In genomic region chr1:166286231-166286630, GRCm38 (mm10) we compare ENCODE assay signal across 33 mouse cellular contexts. TPM values are rescaled to one million over a fixed set of nuclear protein-coding genes. Genes with fewer than 3 reads are reported as not detected.
A peak's percentile ranks its signal among the peaks of the same experiment; 100 is the strongest.
DNase-seq lines count a peak whose midpoint lies in the region; ATAC-seq and TF ChIP-seq lines count a peak whose summit lies in the region.
"Had no signal": no experiment of that assay in that cellular context is flagged by ENCODE, and none has a peak within 500 bp of the region (broad histone marks: within the 10 kb centered on the region; RNA-seq: fewer than 3 reads in every experiment).

No protein-coding gene starts in this region.

- TF ChIP-seq CTCF in hindbrain, postnatal 0 days (IDR thresholded peaks at IDR 0.05; ENCODE audit: low read depth) = no peak

- no peak overlapping the region for H3K4me3 ChIP-seq in hindbrain, embryonic 13.5 days
- H3K4me3 ChIP-seq in hindbrain, postnatal 0 days (ENCODE audit: low read length) = no peak overlapping the region
- no peak overlapping the region for H3K4me3 ChIP-seq in forebrain, embryonic 12.5 days (replicated peaks)
- no peak overlapping the region for H3K4me3 ChIP-seq in forebrain, embryonic 15.5 days
- H3K4me3 ChIP-seq in midbrain, embryonic 14.5 days (replicated peaks; ENCODE audit: low read depth, low read length) = no peak overlapping the region
- H3K4me3 ChIP-seq: gastrocnemius, adult 2 months; heart, embryonic 13.5 days; kidney, embryonic 15.5 days; limb, embryonic 13.5 days; liver, embryonic 13.5 days; neural tube, embryonic 12.5 days had no signal

- no peaks in the 10 kb centered on the region for H3K27me3 ChIP-seq in hindbrain, embryonic 13.5 days
- H3K27me3 ChIP-seq in hindbrain, postnatal 0 days (ENCODE audit: insufficient read depth, low read length) = no peaks in the 10 kb centered on the region
- H3K27me3 ChIP-seq in forebrain, embryonic 12.5 days = no peaks in the 10 kb centered on the region
- no peaks in the 10 kb centered on the region for H3K27me3 ChIP-seq in forebrain, embryonic 15.5 days
- H3K27me3 ChIP-seq in midbrain, embryonic 14.5 days (ENCODE audit: control insufficient read depth, insufficient read depth, low read length) = no peaks in the 10 kb centered on the region
- H3K27me3 ChIP-seq: neural tube, embryonic 12.5 days had no signal

- H3K36me3 ChIP-seq in hindbrain, embryonic 13.5 days = no peaks in the 10 kb centered on the region
- H3K36me3 ChIP-seq in hindbrain, postnatal 0 days (ENCODE audit: insufficient read depth, low read length) = no peaks in the 10 kb centered on the region
- H3K36me3 ChIP-seq in forebrain, embryonic 12.5 days (replicated peaks) = no peaks in the 10 kb centered on the region
- no peaks in the 10 kb centered on the region for H3K36me3 ChIP-seq in forebrain, embryonic 15.5 days
- H3K36me3 ChIP-seq in midbrain, embryonic 14.5 days (ENCODE audit: control insufficient read depth, insufficient read depth, low read length) = no peaks in the 10 kb centered on the region
- H3K36me3 ChIP-seq: G1E; heart, embryonic 13.5 days; kidney, embryonic 15.5 days; limb, embryonic 13.5 days; liver, embryonic 13.5 days; neural tube, embryonic 12.5 days had no signal

- H3K4me1 ChIP-seq in hindbrain, embryonic 13.5 days (replicated peaks) = peaks cover 53% of the 10 kb centered on the region
- peaks cover 34% of the 10 kb centered on the region for H3K4me1 ChIP-seq in hindbrain, postnatal 0 days (ENCODE audit: insufficient read depth, low read length)
- peaks cover 64% of the 10 kb centered on the region for H3K4me1 ChIP-seq in forebrain, embryonic 12.5 days
- peaks cover 61% of the 10 kb centered on the region for H3K4me1 ChIP-seq in forebrain, embryonic 15.5 days
- peaks cover 54% of the 10 kb centered on the region for H3K4me1 ChIP-seq in midbrain, embryonic 14.5 days (ENCODE audit: control insufficient read depth, insufficient read depth, low read length)
- H3K4me1 ChIP-seq: liver, embryonic 13.5 days had no signal

- no peak for ATAC-seq in hindbrain, embryonic 13.5 days (ENCODE audit: low FRiP score)
- ATAC-seq in hindbrain, postnatal 0 days = no peak
- no peak for ATAC-seq in forebrain, embryonic 12.5 days (ENCODE audit: low FRiP score)
- ATAC-seq in forebrain, embryonic 15.5 days (replicated peaks) = peak; percentile 29; the same call in 1 of the 2 replicates
- no peak for ATAC-seq in midbrain, embryonic 14.5 days (ENCODE audit: low FRiP score, low TSS enrichment)
- ATAC-seq: intestine, postnatal 0 days; Patski had no signal

- no peak for DNase-seq in hindbrain, postnatal 0 days (ENCODE audit: low spot score)
- DNase-seq in midbrain, embryonic 14.5 days = peak; percentile 54
- DNase-seq in kidney, adult 18-20 months = no peak
- no peak for DNase-seq in frontal cortex, adult 2 months (ENCODE audit: extremely low spot score in 1 of 2, low spot score in 1 of 2)
- DNase-seq: B cell, adult 2 months; cerebellum, adult 11-12 months; cerebellum, postnatal 10 days; gastrocnemius, adult 2 months; heart, postnatal 14 days; kidney, postnatal 36 days; layer of hippocampus, adult 9-11 months; liver, embryonic 13.5 days; lung, adult 2 months; lung, postnatal 14 days; thymus, adult 18-20 months; thymus, postnatal 4 days had no signal

- no peaks in the 10 kb centered on the region for H3K9me3 ChIP-seq in hindbrain, embryonic 13.5 days
- H3K9me3 ChIP-seq in hindbrain, postnatal 0 days (ENCODE audit: low read length) = no peaks in the 10 kb centered on the region
- no peaks in the 10 kb centered on the region for H3K9me3 ChIP-seq in forebrain, embryonic 12.5 days
- no peaks in the 10 kb centered on the region for H3K9me3 ChIP-seq in forebrain, embryonic 15.5 days
- H3K9me3 ChIP-seq in midbrain, embryonic 14.5 days (ENCODE audit: control insufficient read depth, low read length) = no peaks in the 10 kb centered on the region
- H3K9me3 ChIP-seq: G1E; heart, embryonic 13.5 days; kidney, embryonic 15.5 days; limb, embryonic 13.5 days; liver, embryonic 13.5 days; neural tube, embryonic 12.5 days had no signal

- no peak overlapping the region for H3K4me2 ChIP-seq in hindbrain, embryonic 13.5 days
- H3K4me2 ChIP-seq in hindbrain, postnatal 0 days (ENCODE audit: low read depth, low read length) = no peak overlapping the region
- H3K4me2 ChIP-seq in forebrain, embryonic 12.5 days = no peak overlapping the region
- no peak overlapping the region for H3K4me2 ChIP-seq in forebrain, embryonic 15.5 days (replicated peaks)
- H3K4me2 ChIP-seq in midbrain, embryonic 14.5 days (ENCODE audit: low read length) = peak overlapping the region; percentile 5
- H3K4me2 ChIP-seq: heart, embryonic 13.5 days; kidney, embryonic 15.5 days; limb, embryonic 13.5 days; liver, embryonic 13.5 days; neural tube, embryonic 12.5 days had no signal

- WGBS in hindbrain, embryonic 13.5 days = 60% methylated on average over 9 of the region's 9 CpGs
- 60% methylated on average over 9 of the region's 9 CpGs for WGBS in hindbrain, postnatal 0 days
- 51% methylated on average over 9 of the region's 9 CpGs for WGBS in forebrain, embryonic 12.5 days
- WGBS in forebrain, embryonic 15.5 days = 29% methylated on average over 9 of the region's 9 CpGs
- 30% methylated on average over 9 of the region's 9 CpGs for WGBS in midbrain, embryonic 14.5 days

- peak overlapping the region; percentile 52; the same call in 1 of the 2 replicates for H3K27ac ChIP-seq in hindbrain, embryonic 13.5 days
- H3K27ac ChIP-seq in hindbrain, postnatal 0 days = no peak overlapping the region
- H3K27ac ChIP-seq in forebrain, embryonic 12.5 days = peak overlapping the region; percentile 57
- H3K27ac ChIP-seq in forebrain, embryonic 15.5 days (replicated peaks) = peak overlapping the region; percentile 59
- H3K27ac ChIP-seq in midbrain, embryonic 14.5 days (replicated peaks; ENCODE audit: low read depth, low read length) = 0 out of 2 replicates have a peak overlapping the region, but pooled peaks have one; percentile 21
- H3K27ac ChIP-seq: gastrocnemius, adult 2 months; heart, embryonic 13.5 days; kidney, embryonic 15.5 days; limb, embryonic 13.5 days; liver, embryonic 13.5 days; neural tube, embryonic 12.5 days had no signal

- H3K9ac ChIP-seq in hindbrain, embryonic 13.5 days = no peak overlapping the region
- no peak overlapping the region for H3K9ac ChIP-seq in hindbrain, postnatal 0 days (replicated peaks; ENCODE audit: low read length)
- H3K9ac ChIP-seq in forebrain, embryonic 12.5 days = no peak overlapping the region
- no peak overlapping the region for H3K9ac ChIP-seq in forebrain, embryonic 15.5 days (replicated peaks)
- H3K9ac ChIP-seq in midbrain, embryonic 14.5 days (replicated peaks; ENCODE audit: low read length) = no peak overlapping the region
- H3K9ac ChIP-seq: heart, embryonic 13.5 days; kidney, embryonic 15.5 days; limb, embryonic 13.5 days; liver, embryonic 13.5 days; neural tube, embryonic 12.5 days had no signal

RNA-seq across cellular contexts. Expression of gene Ildr2, which starts 32.3 kb away (rescaled TPM):
- 3.5 and 3.6 TPM in 2 replicates for polyA plus RNA-seq in hindbrain, embryonic 13.5 days (2015; fragmentation: Nextera tagmentation; extraction: Ambion mirVana)
- 23.0 and 25.8 TPM in 2 replicates for total RNA-seq in hindbrain, postnatal 0 days (2014; rRNA removed)
- polyA plus RNA-seq in hindbrain, postnatal 0 days (2015; fragmentation: Nextera tagmentation; extraction: Ambion mirVana) = 5.3 and 5.9 TPM in 2 replicates
- 8.4 and 10.2 TPM in 2 replicates for polyA plus RNA-seq in forebrain, embryonic 12.5 days (2016; fragmentation: Nextera tagmentation; extraction: Ambion mirVana)
- polyA plus RNA-seq in forebrain, embryonic 15.5 days (2015; fragmentation: Nextera tagmentation; extraction: Ambion mirVana) = 3.5 TPM in 2 replicates
- polyA plus RNA-seq in midbrain, embryonic 14.5 days (2014; fragmentation: Nextera tagmentation; extraction: Ambion mirVana) = 3.7 and 4.1 TPM in 2 replicates
- polyA plus RNA-seq in frontal cortex, adult 2 months (2012; rRNA removed) = 35.0 and 37.6 TPM in 2 replicates
- total RNA-seq: CH12.LX; megakaryocyte progenitor cell, adult 5-6 weeks had no signal
- polyA plus RNA-seq: G1E had no signal

RNA-seq across cellular contexts. Expression of gene Mael, which starts 47.7 kb away (rescaled TPM):
- polyA plus RNA-seq in hindbrain, embryonic 13.5 days (2015; fragmentation: Nextera tagmentation; extraction: Ambion mirVana) = not detected in 2 replicates
- total RNA-seq in hindbrain, postnatal 0 days (2014; rRNA removed) = not detected in 2 replicates
- 0.21 and 0.26 TPM in 2 replicates for polyA plus RNA-seq in hindbrain, postnatal 0 days (2015; fragmentation: Nextera tagmentation; extraction: Ambion mirVana)
- not detected in 2 replicates for polyA plus RNA-seq in forebrain, embryonic 12.5 days (2016; fragmentation: Nextera tagmentation; extraction: Ambion mirVana)
- polyA plus RNA-seq in forebrain, embryonic 15.5 days (2015; fragmentation: Nextera tagmentation; extraction: Ambion mirVana) = 0.11 TPM in 1 of 2 replicates, not detected in the other
- not detected in 2 replicates for polyA plus RNA-seq in midbrain, embryonic 14.5 days (2014; fragmentation: Nextera tagmentation; extraction: Ambion mirVana)
- 0.12 TPM in 1 of 2 replicates, not detected in the other for polyA plus RNA-seq in frontal cortex, adult 2 months (2012; rRNA removed)
- total RNA-seq: adrenal gland, adult 18-20 months; adrenal gland, postnatal 4 days; CH12.LX; gastrocnemius, adult 2 months; heart, postnatal 14 days; megakaryocyte progenitor cell, adult 5-6 weeks had no signal
- polyA plus RNA-seq: embryonic facial prominence, embryonic 11.5 days; G1E; heart, embryonic 13.5 days; intestine, postnatal 0 days; liver, embryonic 13.5 days; lung, adult 2 months; neural tube, embryonic 12.5 days; Patski; small intestine, adult 2 months; stomach, embryonic 16.5 days had no signal
